Comparison of ENCODE assay signal across 7 mouse cellular contexts in genomic region chr5:118781598-118781997, GRCm38 (mm10).
DNase-seq lines count a peak whose midpoint lies in the region; ATAC-seq and TF ChIP-seq lines count a peak whose summit lies in the region.

No protein-coding gene starts in this region.

- H3K27ac ChIP-seq in embryonic facial prominence, embryonic 10.5 days (replicated peaks): no peak overlapping the region
- H3K27ac ChIP-seq in heart, embryonic 11.5 days (ENCODE audit: low read depth, low read length): no peak overlapping the region
- no peak overlapping the region for H3K27ac ChIP-seq in small intestine, adult 2 months (ENCODE audit: insufficient read depth, low read depth, low read length)

- H3K36me3 ChIP-seq in embryonic facial prominence, embryonic 10.5 days (replicated peaks): no peaks in the 10 kb centered on the region
- H3K36me3 ChIP-seq in heart, embryonic 11.5 days (ENCODE audit: control insufficient read depth, insufficient read depth, low read length): no peaks in the 10 kb centered on the region
- no peaks in the 10 kb centered on the region for H3K36me3 ChIP-seq in small intestine, adult 2 months (ENCODE audit: control insufficient read depth, insufficient read depth, low read length)

- no peaks in the 10 kb centered on the region for H3K9me3 ChIP-seq in embryonic facial prominence, embryonic 10.5 days
- no peaks in the 10 kb centered on the region for H3K9me3 ChIP-seq in heart, embryonic 11.5 days (replicated peaks; ENCODE audit: control insufficient read depth, low read length)

- no peak overlapping the region for H3K4me3 ChIP-seq in embryonic facial prominence, embryonic 10.5 days
- H3K4me3 ChIP-seq in heart, embryonic 11.5 days (ENCODE audit: low read depth, low read length): no peak overlapping the region
- no peak overlapping the region for H3K4me3 ChIP-seq in small intestine, adult 2 months (ENCODE audit: low read depth, low read length)

- no peak overlapping the region for H3K9ac ChIP-seq in heart, embryonic 11.5 days (ENCODE audit: low read depth, low read length)

- TF ChIP-seq CTCF in small intestine, adult 2 months (IDR thresholded peaks at IDR 0.05; ENCODE audit: extremely low read depth, insufficient read length, insufficient replicate concordance, low read depth, low read length): peak; percentile 95

- 11% methylated on average over 17 of the region's 17 CpGs for WGBS in embryonic facial prominence, embryonic 10.5 days
- 10% methylated on average over 17 of the region's 17 CpGs for WGBS in heart, embryonic 11.5 days (ENCODE audit: insufficient replicate concordance)
- WGBS in small intestine, adult 2 months: 11% methylated on average over 17 of the region's 17 CpGs

- no peak overlapping the region for H3K4me2 ChIP-seq in heart, embryonic 11.5 days

- no peak for TF ChIP-seq POLR2A in small intestine, adult 2 months (IDR thresholded peaks at IDR 0.05; ENCODE audit: low read depth, low read length)

- H3K27me3 ChIP-seq in embryonic facial prominence, embryonic 10.5 days (replicated peaks; ENCODE audit: low read depth, poor library complexity, severe bottlenecking): peaks cover 38% of the 10 kb centered on the region
- peaks cover 12% of the 10 kb centered on the region for H3K27me3 ChIP-seq in heart, embryonic 11.5 days (ENCODE audit: control insufficient read depth, insufficient read depth, low read length)
- no peaks in the 10 kb centered on the region for H3K27me3 ChIP-seq in small intestine, adult 2 months (ENCODE audit: control insufficient read depth, insufficient read depth, low read length)

- no peaks in the 10 kb centered on the region for H3K4me1 ChIP-seq in embryonic facial prominence, embryonic 10.5 days
- H3K4me1 ChIP-seq in heart, embryonic 11.5 days (ENCODE audit: control insufficient read depth, insufficient read depth, low read length): no peaks in the 10 kb centered on the region
- no peaks in the 10 kb centered on the region for H3K4me1 ChIP-seq in small intestine, adult 2 months (ENCODE audit: control insufficient read depth, insufficient read depth, insufficient read length, low read length)

- peak; percentile 66 for DNase-seq in ES-CJ7 (ENCODE audit: low read depth, low spot score)
- DNase-seq in adrenal gland, postnatal 14 days: peak; percentile 86
- DNase-seq in embryonic facial prominence, embryonic 10.5 days (ENCODE audit: low spot score): peak; percentile 80
- peak; percentile 80 to 82 for DNase-seq in layer of hippocampus, postnatal 10 days (ENCODE audit: low spot score in 2 of 2)

- 0 out of 2 replicates have a peak, but pooled peaks have one; percentile 55 for ATAC-seq in heart, embryonic 11.5 days (replicated peaks; ENCODE audit: insufficient number of reproducible peaks, low FRiP score, low TSS enrichment)
- peak; percentile 76 for ATAC-seq in megakaryocyte, adult 5-6 weeks (ENCODE audit: poor library complexity, severe bottlenecking)
